Mouse (Mus musculus): ENCODE results near the gene Iqcg. TPM values are rescaled to one million over a fixed set of nuclear protein-coding genes. Genes with fewer than 3 reads are reported as not detected.

Iqcg gene
- polyA plus RNA-seq, 1 experiment from 2014 or later = 2.6 TPM

DNA sequence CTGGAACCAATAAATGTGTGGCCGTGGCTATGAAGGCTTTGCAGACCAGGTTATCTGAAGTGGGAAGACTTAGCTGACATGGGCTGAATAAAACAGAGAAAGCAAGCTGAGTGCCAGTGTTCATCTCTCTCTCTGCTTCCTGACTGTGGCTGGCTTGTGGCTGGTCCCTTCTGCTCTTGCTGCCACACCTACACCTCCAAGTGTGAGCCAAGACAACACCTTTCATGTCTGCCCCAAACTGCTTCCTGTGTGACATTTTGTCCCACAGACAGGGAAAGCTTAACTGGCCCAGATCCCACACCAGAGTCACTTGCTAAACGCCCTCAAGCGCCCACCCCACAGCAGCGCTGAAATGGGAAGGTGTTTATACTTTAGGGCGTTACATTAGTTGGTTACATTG, 2.9 kb downstream of the Iqcg start:
- Histone ChIP-seq H3K9ac (no peak overlapping the region), H3K9me3 (ENCODE audit: low read depth, low read length) (no peaks in the 10 kb centered on the region), H3K4me2 (no peak overlapping the region), H3K36me3 (ENCODE audit: insufficient read depth) (peaks cover 5% of the 10 kb centered on the region), H3K4me1 (ENCODE audit: insufficient read depth) (no peaks in the 10 kb centered on the region), H3K27ac (ENCODE audit: low read depth) (no peak overlapping the region), H3K4me3 (ENCODE audit: low read depth, low read length) (no peak overlapping the region), H3K27me3 (ENCODE audit: insufficient read depth, low read length) (no peaks in the 10 kb centered on the region)
- TF ChIP-seq CTCF (IDR thresholded peaks at IDR 0.05; ENCODE audit: low read depth) = no peak
- WGBS = 62% methylated on average over 5 of the region's 5 CpGs
- DNase-seq = no peak
- no peak for ATAC-seq (ENCODE audit: insufficient read depth)

DNA sequence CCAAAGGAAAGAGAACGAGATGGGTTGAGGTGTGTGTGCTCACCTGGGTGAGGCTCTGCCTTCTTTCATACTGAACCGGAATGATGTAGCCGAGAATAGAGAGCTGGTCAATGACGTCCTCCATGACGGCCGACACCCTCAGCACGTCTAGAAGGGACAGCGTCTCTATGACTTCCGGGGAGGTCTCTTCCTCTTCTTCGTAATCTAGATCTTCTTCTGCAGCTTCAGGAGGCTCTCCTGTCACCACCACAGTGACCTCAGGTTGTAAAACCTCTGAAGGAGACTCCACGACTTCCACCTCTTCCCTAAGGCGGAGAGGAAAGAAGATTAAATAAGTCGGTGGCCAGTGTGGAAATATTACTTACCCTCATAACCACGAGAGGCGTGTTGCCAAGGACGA, 6.2 kb downstream of the Iqcg start:
- H3K4me2 ChIP-seq = no peak overlapping the region
- no peak overlapping the region for H3K9ac ChIP-seq
- H3K4me3 ChIP-seq (ENCODE audit: low read depth, low read length) = no peak overlapping the region
- no peaks in the 10 kb centered on the region for H3K9me3 ChIP-seq (ENCODE audit: low read depth, low read length)
- H3K27ac ChIP-seq (ENCODE audit: low read depth) = no peak overlapping the region
- no peaks in the 10 kb centered on the region for H3K4me1 ChIP-seq (ENCODE audit: insufficient read depth)
- 89% methylated on average over 16 of the region's 16 CpGs for WGBS
- no peaks in the 10 kb centered on the region for H3K36me3 ChIP-seq (ENCODE audit: insufficient read depth)
- TF ChIP-seq CTCF (IDR thresholded peaks at IDR 0.05; ENCODE audit: low read depth) = no peak
- H3K27me3 ChIP-seq (ENCODE audit: insufficient read depth, low read length) = no peaks in the 10 kb centered on the region
- ATAC-seq (ENCODE audit: insufficient read depth) = no peak
- no peak for DNase-seq

GRCm38 (mm10) chr16:33048686-33049085, 7.3 kb downstream of the Iqcg start:
- Histone ChIP-seq H3K9ac (no peak overlapping the region), H3K27me3 (ENCODE audit: insufficient read depth, low read length) (no peaks in the 10 kb centered on the region), H3K4me3 (ENCODE audit: low read depth, low read length) (no peak overlapping the region), H3K4me1 (ENCODE audit: insufficient read depth) (no peaks in the 10 kb centered on the region), H3K27ac (ENCODE audit: low read depth) (no peak overlapping the region), H3K4me2 (no peak overlapping the region), H3K9me3 (ENCODE audit: low read depth, low read length) (no peaks in the 10 kb centered on the region), H3K36me3 (ENCODE audit: insufficient read depth) (no peaks in the 10 kb centered on the region)
- 72% methylated on average over 2 of the region's 2 CpGs for WGBS
- TF ChIP-seq CTCF (IDR thresholded peaks at IDR 0.05; ENCODE audit: low read depth) = no peak
- no peak for ATAC-seq (ENCODE audit: insufficient read depth)
- DNase-seq = no peak

- WGBS = 85% methylated on average over 1 of the region's 1 CpGs
Measured at GRCm38 (mm10) chr16:33048004-33048403, 8.0 kb downstream of the Iqcg start.

DNA sequence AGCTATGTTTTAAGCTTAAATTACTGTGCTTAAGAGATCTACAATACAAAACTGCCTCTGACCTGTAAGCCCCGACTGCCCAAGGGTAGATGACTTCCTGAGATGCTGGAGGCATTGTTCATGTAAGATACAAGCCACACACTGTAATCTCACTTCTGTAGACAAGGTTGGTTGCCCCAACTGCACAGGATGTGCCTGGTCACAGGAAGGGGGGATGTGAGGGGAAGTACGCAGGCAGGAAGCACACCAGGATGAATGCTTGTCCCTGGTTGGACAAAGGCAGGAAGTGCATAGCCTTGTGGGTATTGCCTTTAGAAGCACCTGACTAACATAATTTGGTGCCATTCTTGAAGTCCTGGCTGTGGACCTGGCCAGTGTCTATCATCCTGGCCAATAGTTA, 12.8 kb downstream of the Iqcg start:
- no peaks in the 10 kb centered on the region for H3K4me1 ChIP-seq (ENCODE audit: insufficient read depth)
- no peak for TF ChIP-seq CTCF (IDR thresholded peaks at IDR 0.05; ENCODE audit: low read depth)
- H3K4me2 ChIP-seq = no peak overlapping the region
- ATAC-seq (ENCODE audit: insufficient read depth) (no peak), DNase-seq (no peak)
- H3K27ac ChIP-seq (ENCODE audit: low read depth) = no peak overlapping the region
- H3K36me3 ChIP-seq (ENCODE audit: insufficient read depth) = no peaks in the 10 kb centered on the region
- 56% methylated on average over 2 of the region's 2 CpGs for WGBS
- no peak overlapping the region for H3K4me3 ChIP-seq (ENCODE audit: low read depth, low read length)
- no peak overlapping the region for H3K9ac ChIP-seq
- no peaks in the 10 kb centered on the region for H3K9me3 ChIP-seq (ENCODE audit: low read depth, low read length)
- no peaks in the 10 kb centered on the region for H3K27me3 ChIP-seq (ENCODE audit: insufficient read depth, low read length)

More at GRCm38 (mm10) chr16:33048004-33048403, 8.0 kb downstream of the Iqcg start:
- ATAC-seq (ENCODE audit: insufficient read depth) (no peak), DNase-seq (no peak)
- Histone ChIP-seq H3K36me3 (ENCODE audit: insufficient read depth) (no peaks in the 10 kb centered on the region), H3K9me3 (ENCODE audit: low read depth, low read length) (no peaks in the 10 kb centered on the region), H3K4me2 (no peak overlapping the region), H3K27me3 (ENCODE audit: insufficient read depth, low read length) (no peaks in the 10 kb centered on the region), H3K9ac (no peak overlapping the region), H3K27ac (ENCODE audit: low read depth) (no peak overlapping the region), H3K4me3 (ENCODE audit: low read depth, low read length) (no peak overlapping the region), H3K4me1 (ENCODE audit: insufficient read depth) (no peaks in the 10 kb centered on the region)
- no peak for TF ChIP-seq CTCF (IDR thresholded peaks at IDR 0.05; ENCODE audit: low read depth)

- ATAC-seq (ENCODE audit: insufficient read depth) (no peak), DNase-seq (no peak)
- no peaks in the 10 kb centered on the region for H3K36me3 ChIP-seq (ENCODE audit: insufficient read depth)
- H3K4me2 ChIP-seq = no peak overlapping the region
- TF ChIP-seq CTCF (IDR thresholded peaks at IDR 0.05; ENCODE audit: low read depth) = no peak
- no peaks in the 10 kb centered on the region for H3K4me1 ChIP-seq (ENCODE audit: insufficient read depth)
- no peaks in the 10 kb centered on the region for H3K27me3 ChIP-seq (ENCODE audit: insufficient read depth, low read length)
- H3K27ac ChIP-seq (ENCODE audit: low read depth) = no peak overlapping the region
- no peaks in the 10 kb centered on the region for H3K9me3 ChIP-seq (ENCODE audit: low read depth, low read length)
- H3K4me3 ChIP-seq (ENCODE audit: low read depth, low read length) = no peak overlapping the region
- WGBS = 88% methylated on average over 1 of the region's 1 CpGs
- H3K9ac ChIP-seq = no peak overlapping the region
Measured at GRCm38 (mm10) chr16:33042682-33043081, 13.3 kb downstream of the Iqcg start.

- Histone ChIP-seq H3K4me3 (ENCODE audit: low read depth, low read length) (no peak overlapping the region), H3K4me1 (ENCODE audit: insufficient read depth) (0 out of 2 replicates have a peak, but pooled peaks cover 3% of the 10 kb centered on the region), H3K9me3 (ENCODE audit: low read depth, low read length) (no peaks in the 10 kb centered on the region), H3K9ac (no peak overlapping the region), H3K27ac (ENCODE audit: low read depth) (no peak overlapping the region), H3K27me3 (ENCODE audit: insufficient read depth, low read length) (no peaks in the 10 kb centered on the region), H3K36me3 (ENCODE audit: insufficient read depth) (no peaks in the 10 kb centered on the region), H3K4me2 (no peak overlapping the region)
- TF ChIP-seq CTCF (IDR thresholded peaks at IDR 0.05; ENCODE audit: low read depth) = no peak
- peak; percentile 75 for DNase-seq
- peak; percentile 70 for ATAC-seq (ENCODE audit: insufficient read depth)
- WGBS = 22% methylated on average over 4 of the region's 4 CpGs
Measured at GRCm38 (mm10) chr16:33036006-33036405, 20.0 kb downstream of the Iqcg start.

- no peak overlapping the region for H3K9ac ChIP-seq
- H3K4me2 ChIP-seq = no peak overlapping the region
- no peak overlapping the region for H3K27ac ChIP-seq (ENCODE audit: low read depth)
- no peaks in the 10 kb centered on the region for H3K4me1 ChIP-seq (ENCODE audit: insufficient read depth)
- H3K9me3 ChIP-seq (ENCODE audit: low read depth, low read length) = no peaks in the 10 kb centered on the region
- WGBS = 68% methylated on average over 7 of the region's 7 CpGs
- no peak for ATAC-seq (ENCODE audit: insufficient read depth)
- no peaks in the 10 kb centered on the region for H3K27me3 ChIP-seq (ENCODE audit: insufficient read depth, low read length)
- no peak for TF ChIP-seq CTCF (IDR thresholded peaks at IDR 0.05; ENCODE audit: low read depth)
- no peak overlapping the region for H3K4me3 ChIP-seq (ENCODE audit: low read depth, low read length)
- DNase-seq = no peak
- no peaks in the 10 kb centered on the region for H3K36me3 ChIP-seq (ENCODE audit: insufficient read depth)
Measured at GRCm38 (mm10) chr16:33026357-33026756, 29.7 kb downstream of the Iqcg start.
